Mouse (Mus musculus) cortical plate, adult 2 months (tissue): ENCODE data around the gene Impg1. TPM values are rescaled to one million over a fixed set of nuclear protein-coding genes. Genes with fewer than 3 reads are reported as not detected.

Source experiments
- H3K27ac ChIP-seq: fragments of 200-500 bp; 2 replicates; pipeline ENCODE4 v1.5.1; 2012; ENCODE audit warnings: low read length, control low read depth, inconsistent platforms; ENCODE audit not compliant: insufficient read depth
- H3K4me1 ChIP-seq: fragments of 200-500 bp; 2 replicates; pipeline ENCODE4 v1.6.1; 2011; ENCODE audit warnings: low read length; ENCODE audit not compliant: control insufficient read depth, insufficient read depth
- H3K4me3 ChIP-seq: fragments of 200-500 bp; 2 replicates; pipeline ENCODE4 v1.5.1; 2011; ENCODE audit warnings: mild to moderate bottlenecking, low read length, control low read depth; ENCODE audit not compliant: insufficient read depth
- CTCF ChIP-seq: fragments of 200-500 bp; IDR thresholded peaks from 2 replicates; pipeline ENCODE4 v1.5.1; 2011; ENCODE audit warnings: mild to moderate bottlenecking, control low read depth, low read length; ENCODE audit not compliant: insufficient read depth; ENCODE audit errors: extremely low read depth
- POLR2A ChIP-seq: fragments of 200-500 bp; IDR thresholded peaks from 2 replicates; pipeline ENCODE4 v1.6.1; 2011; ENCODE audit warnings: mild to moderate bottlenecking, low read length, control low read depth; ENCODE audit not compliant: insufficient read depth; ENCODE audit errors: extremely low read depth
- polyA plus RNA-seq: library from polyadenylated mRNA; depleted of rRNA; stranded (reverse); fragments of >200 nt; gene quantifications from 2 replicates; pipeline ENCODE4 v1.2.3, GENCODE M21; 2012; rRNA removed

The Impg1 gene
- 0.21 and 0.46 TPM in 2 replicates for polyA plus RNA-seq

- Histone ChIP-seq H3K27ac (no peak within 1 kb of the TSS), H3K4me1 (no peaks in the 10 kb centered on the region)
- no peak for TF ChIP-seq POLR2A
- TF ChIP-seq CTCF, result no peak
Observed at GRCm38 (mm10) chr9:80465381-80465780, at the start of gene Impg1. Gene Impg1, minus strand, starts transcription at chr9:80465481.

GRCm38 (mm10) chr9:80509464-80510153 is 44.3 kb upstream of the Impg1 start:
- TF ChIP-seq POLR2A, result no peak
- no peak for TF ChIP-seq CTCF
- H3K4me1 ChIP-seq, result no peaks in the 10 kb centered on the region
- H3K27ac ChIP-seq, result no peak overlapping the region
- H3K4me3 ChIP-seq, result no peak overlapping the region

More at GRCm38 (mm10) chr9:80465381-80465780, at the start of gene Impg1:
- no peak within 1 kb of the TSS for H3K4me3 ChIP-seq

- Histone ChIP-seq H3K4me3 (no peak overlapping the region), H3K27ac (no peak overlapping the region), H3K4me1 (no peaks in the 10 kb centered on the region)
- TF ChIP-seq POLR2A, result no peak
- TF ChIP-seq CTCF, result no peak
Observed at GRCm38 (mm10) chr9:80504496-80505012, 39.3 kb upstream of the Impg1 start.

GRCm38 (mm10) chr9:80491591-80491990 is 26.3 kb upstream of the Impg1 start:
- Histone ChIP-seq H3K4me1 (no peaks in the 10 kb centered on the region), H3K27ac (no peak overlapping the region), H3K4me3 (no peak overlapping the region)
- TF ChIP-seq POLR2A, result no peak
- TF ChIP-seq CTCF, result no peak

- H3K4me3 ChIP-seq, result no peak overlapping the region
- no peaks in the 10 kb centered on the region for H3K4me1 ChIP-seq
- H3K27ac ChIP-seq, result no peak overlapping the region
- TF ChIP-seq CTCF (no peak), POLR2A (no peak)
Observed at GRCm38 (mm10) chr9:80460420-80460819, 4.9 kb downstream of the Impg1 start.

GRCm38 (mm10) chr9:80450467-80451261 is 14.6 kb downstream of the Impg1 start:
- no peaks in the 10 kb centered on the region for H3K4me1 ChIP-seq
- H3K27ac ChIP-seq, result no peak overlapping the region
- H3K4me3 ChIP-seq, result no peak overlapping the region
- TF ChIP-seq CTCF, result no peak
- no peak for TF ChIP-seq POLR2A

GRCm38 (mm10) chr9:80441096-80441710 is 24.1 kb downstream of the Impg1 start:
- Histone ChIP-seq H3K4me3 (no peak overlapping the region), H3K27ac (no peak overlapping the region), H3K4me1 (no peaks in the 10 kb centered on the region)
- TF ChIP-seq CTCF, result no peak
- TF ChIP-seq POLR2A, result no peak

GRCm38 (mm10) chr9:80391404-80391803 is 73.9 kb downstream of the Impg1 start:
- no peak overlapping the region for H3K27ac ChIP-seq
- TF ChIP-seq CTCF (no peak), POLR2A (no peak)
- H3K4me3 ChIP-seq, result no peak overlapping the region
- no peaks in the 10 kb centered on the region for H3K4me1 ChIP-seq

- no peak for TF ChIP-seq CTCF
- no peak for TF ChIP-seq POLR2A
- H3K4me1 ChIP-seq, result no peaks in the 10 kb centered on the region
- H3K27ac ChIP-seq, result no peak overlapping the region
- H3K4me3 ChIP-seq, result no peak overlapping the region
Observed at GRCm38 (mm10) chr9:80391002-80391401, 74.3 kb downstream of the Impg1 start.

- no peak for TF ChIP-seq CTCF
- TF ChIP-seq POLR2A, result no peak
- Histone ChIP-seq H3K4me1 (no peaks in the 10 kb centered on the region), H3K4me3 (no peak overlapping the region), H3K27ac (no peak overlapping the region)
Observed at GRCm38 (mm10) chr9:80387890-80388289, 77.4 kb downstream of the Impg1 start.
